Mouse (Mus musculus): ENCODE measurements at regions not wholly inside any gene's neighbourhood (a gene's known extent, or its start where the extent isn't known, plus 50 kb on each side); places are given as distances from the start of the nearest gene placed in this dataset.

DNA sequence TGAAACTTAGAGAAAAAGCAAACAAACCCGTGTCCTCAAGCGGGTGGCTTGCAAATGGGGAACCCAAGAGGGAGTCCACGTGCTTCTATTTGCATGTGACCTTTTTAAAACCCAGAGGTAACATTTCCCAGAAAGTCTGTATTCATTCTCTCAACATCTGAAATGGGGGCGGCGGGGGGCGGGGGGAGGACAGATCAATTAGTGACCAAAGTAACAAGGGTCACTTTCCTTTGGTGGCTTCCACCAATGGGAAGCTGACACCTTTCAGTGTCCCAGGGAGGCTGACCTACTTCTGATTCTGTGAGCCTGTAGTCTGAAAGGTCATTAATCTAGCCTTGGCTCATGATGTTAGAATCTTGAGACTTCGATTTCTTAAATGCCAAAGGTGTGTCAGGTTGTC lies 236.0 kb downstream of the Gm11011 start:
- DNase-seq (ENCODE audit: low spot score in 2 of 2), result no peak

GRCm38 (mm10) chr2:169346107-169346506 lies 241.4 kb downstream of the Gm11011 start:
- DNase-seq (ENCODE audit: low spot score in 2 of 2), result no peak

DNA sequence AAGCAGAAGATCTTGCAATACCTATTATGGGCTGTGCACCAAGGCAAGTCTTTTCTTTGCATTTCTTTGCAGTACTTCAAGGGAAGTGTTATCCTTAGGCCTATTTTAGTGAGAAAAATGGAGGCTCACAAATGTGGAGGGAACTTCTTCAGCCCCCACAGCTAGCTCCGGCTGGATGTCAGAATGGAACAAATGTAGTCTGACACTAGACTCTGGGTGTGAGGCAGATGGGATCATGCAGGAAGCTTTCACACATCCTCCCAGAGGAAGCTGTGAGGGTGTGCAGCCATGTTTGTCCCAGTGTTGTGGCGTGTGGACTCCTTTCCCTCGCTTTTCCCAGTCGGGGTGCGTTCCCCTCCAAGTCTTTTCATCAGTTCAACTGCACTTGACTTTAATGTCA lies 268.0 kb downstream of the Gm11011 start:
- DNase-seq (ENCODE audit: low spot score in 2 of 2), result no peak

DNA sequence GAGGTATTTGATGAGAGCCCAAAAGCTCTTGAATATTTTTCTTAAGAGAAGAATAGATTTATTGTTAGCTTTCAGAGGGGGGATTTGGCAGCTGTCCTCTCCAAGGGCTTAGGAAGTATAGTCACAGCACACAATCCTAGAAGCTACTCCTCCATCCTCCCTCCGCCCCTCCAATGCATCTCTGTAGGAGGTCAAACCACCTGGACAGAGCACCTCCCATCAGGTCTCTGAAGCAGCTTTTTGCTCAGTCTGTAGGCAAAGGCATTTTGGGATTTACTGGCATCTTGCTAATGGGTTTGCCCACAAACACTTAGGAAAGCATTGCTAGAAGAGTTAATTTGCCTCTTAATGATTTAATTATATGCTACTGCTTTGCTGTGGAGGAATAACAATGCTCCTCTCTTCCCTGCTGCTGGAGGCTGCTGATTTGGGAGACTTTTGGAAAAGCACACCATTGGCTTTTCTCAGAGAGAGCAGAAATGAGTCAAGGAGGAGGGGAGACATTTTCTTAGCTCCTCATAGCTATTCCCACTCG lies 273.1 kb downstream of the Gm11011 start:
- DNase-seq (ENCODE audit: low spot score in 2 of 2), result no peak

GRCm38 (mm10) chr2:169311821-169312220 lies 275.7 kb downstream of the Gm11011 start:
- peak in 1 of 2 experiments; percentile 7 for DNase-seq (ENCODE audit: low spot score in 2 of 2)

GRCm38 (mm10) chr2:169311356-169311755 lies 276.2 kb downstream of the Gm11011 start:
- no peak for DNase-seq (ENCODE audit: low spot score in 2 of 2)

DNA sequence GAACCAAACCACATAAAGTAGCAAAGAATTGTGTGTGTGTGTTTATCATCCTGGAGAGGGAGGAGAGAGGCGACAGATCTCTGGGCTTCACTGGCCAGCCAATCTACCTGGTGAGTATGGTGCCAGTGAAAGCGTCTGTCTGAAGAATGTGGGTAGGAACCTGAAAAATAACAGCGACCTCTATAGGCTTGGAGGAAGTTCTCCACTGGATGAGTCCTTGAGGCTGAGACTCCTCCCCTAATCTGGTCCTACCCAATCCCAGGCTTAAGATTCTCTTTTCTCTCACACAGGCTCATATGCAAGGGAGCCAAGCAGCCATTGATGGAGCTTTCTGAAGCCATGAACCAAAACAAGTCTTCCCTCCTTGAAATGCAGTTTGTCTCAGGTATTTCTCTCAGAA lies 283.2 kb downstream of the Gm11011 start:
- no peak for DNase-seq (ENCODE audit: low spot score in 2 of 2)

DNA sequence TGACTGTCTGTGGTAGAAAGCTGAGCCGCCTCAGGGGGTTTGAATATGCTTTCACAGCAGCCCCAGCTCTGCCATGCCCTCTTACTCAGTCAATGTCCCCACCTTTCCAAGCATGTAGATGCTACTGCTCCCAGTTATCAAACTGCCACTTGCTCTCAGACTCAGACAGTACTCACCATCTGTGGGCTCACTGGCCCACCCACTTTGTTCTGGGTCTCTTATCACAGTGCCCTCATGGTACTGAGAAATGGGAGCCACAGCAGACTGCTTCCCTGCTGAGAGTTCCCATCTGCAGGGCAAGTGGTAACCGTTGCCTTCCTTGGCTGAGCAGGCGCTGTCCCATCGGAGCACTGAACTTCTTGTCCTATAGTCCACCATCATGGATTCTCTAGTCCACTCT lies 286.6 kb downstream of the Gm11011 start:
- no peak for DNase-seq (ENCODE audit: low spot score in 2 of 2)

GRCm38 (mm10) chr2:169300411-169300810 lies 287.1 kb downstream of the Gm11011 start:
- no peak for DNase-seq (ENCODE audit: low spot score in 2 of 2)

DNA sequence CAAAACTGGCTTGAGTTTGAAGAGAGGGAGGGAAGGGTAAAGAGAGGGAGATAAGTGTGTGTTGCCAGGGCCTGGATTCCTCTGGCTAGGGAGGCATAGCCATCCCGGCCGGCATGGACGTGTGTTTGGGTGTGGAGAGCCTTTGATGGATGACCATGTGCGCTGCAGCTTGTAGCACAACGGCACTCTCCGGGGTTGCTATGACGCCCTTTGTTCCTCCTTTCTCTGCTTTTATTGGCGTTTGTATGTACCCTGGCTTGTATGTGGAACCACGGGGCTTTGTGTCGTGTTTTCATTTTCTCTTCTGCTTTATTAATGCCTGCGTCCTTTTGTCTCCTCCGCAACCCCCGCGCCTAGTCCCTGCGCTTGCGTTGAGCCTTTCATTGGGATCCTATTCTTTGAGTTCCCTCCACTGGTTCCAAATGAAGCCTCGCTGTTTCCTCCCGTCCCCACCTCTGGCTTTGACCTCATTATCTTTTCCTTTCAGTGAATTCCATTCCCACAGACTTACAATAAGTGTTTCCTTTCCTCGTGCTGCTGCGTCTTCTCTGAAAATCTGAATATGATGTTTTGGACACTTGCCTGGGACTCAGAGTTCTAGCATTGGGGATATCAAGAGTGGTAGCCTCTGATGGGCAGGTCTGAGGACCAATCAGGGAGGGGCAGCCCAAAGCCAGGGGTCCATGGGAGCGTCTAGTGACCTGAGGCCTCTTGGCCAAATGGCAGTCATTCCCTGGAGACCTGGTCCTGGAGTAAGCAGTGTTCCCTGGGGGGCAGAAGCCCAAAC lies 289.5 kb downstream of the Gm11011 start:
- peak; percentile 18 to 60 for DNase-seq (ENCODE audit: low spot score in 2 of 2)

- no peak for DNase-seq (ENCODE audit: low spot score in 2 of 2)
These were observed 290.3 kb downstream of the Gm11011 start for GRCm38 (mm10) chr2:169297226-169297625.

DNA sequence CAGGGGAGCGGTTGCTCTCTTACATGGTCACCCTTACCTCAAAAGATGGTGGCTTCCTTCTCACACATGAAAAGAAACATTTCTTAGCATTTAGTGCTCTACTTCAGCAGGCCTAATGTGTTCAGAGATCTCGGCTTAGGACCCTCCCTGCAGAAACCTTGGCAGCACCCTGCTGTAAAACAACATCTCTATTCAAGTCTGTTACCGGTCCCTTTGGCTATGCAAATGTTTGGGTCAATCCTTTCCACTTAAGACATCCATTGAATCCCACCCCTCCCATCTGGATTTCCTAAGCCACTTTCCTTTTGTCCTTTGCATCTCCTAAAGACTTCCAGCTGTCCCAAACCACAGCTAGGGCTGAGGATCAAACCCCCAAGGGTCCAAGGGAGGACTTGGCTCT lies 294.2 kb downstream of the Gm11011 start:
- DNase-seq (ENCODE audit: low spot score in 2 of 2), result no peak

DNA sequence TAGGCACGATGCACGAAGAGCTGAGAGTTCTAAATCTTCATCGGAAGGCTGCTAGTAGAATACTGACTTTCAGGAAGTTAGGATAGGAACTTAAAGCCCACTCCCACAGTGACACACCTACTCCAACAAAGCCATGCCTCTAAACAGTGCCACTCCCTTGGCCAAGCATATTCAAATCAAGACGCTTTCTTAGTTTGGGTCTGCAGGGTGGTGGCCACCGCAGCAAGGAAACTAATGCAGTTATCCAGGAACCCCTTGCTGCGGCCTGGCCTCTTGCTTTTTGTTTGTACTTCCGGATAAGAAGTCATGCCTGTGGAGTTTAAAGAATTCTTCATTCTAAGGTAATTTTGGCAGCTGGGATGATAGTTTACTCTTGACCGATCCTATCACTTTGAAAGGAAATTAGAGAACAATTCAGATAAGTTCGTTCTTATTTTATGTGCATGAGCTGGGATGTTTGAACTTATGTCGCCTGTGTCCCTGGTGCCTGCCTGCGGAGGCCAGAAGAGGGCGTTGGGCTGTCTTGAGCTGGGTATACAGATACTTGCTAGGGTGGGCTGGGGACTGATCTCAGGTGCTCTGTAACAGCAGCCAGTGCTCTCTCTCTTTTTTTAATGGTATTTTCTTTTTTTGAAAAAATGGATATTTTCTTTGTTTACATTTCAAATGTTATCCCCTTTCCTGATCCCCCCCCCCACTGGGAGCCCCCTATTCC lies 298.5 kb downstream of the Gm11011 start:
- no peak for DNase-seq (ENCODE audit: low spot score in 2 of 2)

GRCm38 (mm10) chr2:169286701-169287100 lies 300.8 kb downstream of the Gm11011 start:
- DNase-seq (ENCODE audit: low spot score in 2 of 2), result no peak

- no peak for DNase-seq (ENCODE audit: low spot score in 2 of 2)
These were observed 304.9 kb downstream of the Gm11011 start for GRCm38 (mm10) chr2:169282508-169283117.

- no peak for DNase-seq (ENCODE audit: low spot score in 2 of 2)
These were observed 312.2 kb downstream of the Gm11011 start for GRCm38 (mm10) chr2:169275371-169275770.

GRCm38 (mm10) chr2:169274101-169274500 lies 313.4 kb downstream of the Gm11011 start:
- DNase-seq (ENCODE audit: low spot score in 2 of 2), result no peak

- DNase-seq (ENCODE audit: low spot score in 2 of 2), result no peak
These were observed 314.9 kb downstream of the Gm11011 start for GRCm38 (mm10) chr2:169272622-169273021.

- DNase-seq (ENCODE audit: low spot score in 2 of 2), result no peak
These were observed 315.5 kb downstream of the Gm11011 start for GRCm38 (mm10) chr2:169272018-169272417.

DNA sequence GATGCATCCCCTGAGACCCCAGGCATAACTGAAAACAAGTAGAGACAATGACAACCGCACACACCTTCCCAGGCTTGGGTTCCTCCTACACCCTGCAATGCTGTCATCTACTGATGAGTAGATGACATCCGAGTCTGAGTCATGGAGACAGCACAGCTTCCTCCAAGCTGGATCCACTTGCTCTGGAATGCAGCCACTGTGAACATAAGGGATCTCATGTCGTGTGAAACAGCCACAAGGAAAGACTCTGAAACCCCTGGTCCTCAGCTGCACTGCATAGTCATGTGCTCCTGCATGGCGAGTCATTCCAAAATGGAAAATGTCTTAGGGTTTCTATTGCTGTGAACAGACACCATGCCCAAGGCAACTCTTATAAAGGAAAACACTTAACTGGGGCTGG lies 305.2 kb upstream of the Zfp64 start:
- no peak for DNase-seq (ENCODE audit: low spot score in 2 of 2)

DNA sequence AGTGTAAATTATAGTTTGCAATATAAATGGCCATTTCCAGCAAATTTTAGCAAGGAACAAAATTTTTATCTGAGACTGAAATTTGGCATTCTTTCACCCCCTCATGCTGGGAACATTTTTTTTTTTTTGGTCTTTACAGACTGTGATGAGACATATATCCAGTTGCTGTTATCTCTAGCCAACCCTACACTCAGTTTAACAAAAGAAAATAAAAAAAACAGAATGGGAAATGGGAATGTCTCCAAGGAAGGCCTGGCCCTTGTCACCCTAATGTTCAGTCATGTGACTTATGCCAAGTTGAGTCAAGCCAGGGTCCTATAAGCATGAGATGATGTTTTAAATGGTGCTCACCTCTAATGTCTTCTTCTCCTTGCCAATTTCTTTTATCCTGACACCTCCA lies 289.2 kb upstream of the Zfp64 start:
- DNase-seq (ENCODE audit: low spot score in 2 of 2), result no peak

DNA sequence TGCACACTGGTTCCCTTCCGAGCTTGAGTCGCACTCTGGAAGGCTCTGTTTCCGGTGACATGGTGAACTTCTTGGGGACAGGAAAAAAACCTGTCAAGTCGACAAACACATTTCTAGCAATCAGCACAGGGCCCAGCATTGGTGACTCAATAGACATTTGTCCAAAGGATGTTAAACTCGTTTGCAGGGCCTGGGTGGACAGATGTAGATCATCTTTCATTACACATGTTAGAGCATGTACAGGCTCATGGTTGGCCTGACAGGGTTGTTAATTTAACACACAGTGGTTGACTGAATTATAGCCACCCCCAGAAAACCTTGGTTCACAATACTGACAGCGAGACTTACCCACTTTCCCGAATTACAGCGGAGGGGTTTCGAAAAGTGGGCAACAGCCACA lies 288.6 kb upstream of the Zfp64 start:
- no peak for DNase-seq (ENCODE audit: low spot score in 2 of 2)

DNA sequence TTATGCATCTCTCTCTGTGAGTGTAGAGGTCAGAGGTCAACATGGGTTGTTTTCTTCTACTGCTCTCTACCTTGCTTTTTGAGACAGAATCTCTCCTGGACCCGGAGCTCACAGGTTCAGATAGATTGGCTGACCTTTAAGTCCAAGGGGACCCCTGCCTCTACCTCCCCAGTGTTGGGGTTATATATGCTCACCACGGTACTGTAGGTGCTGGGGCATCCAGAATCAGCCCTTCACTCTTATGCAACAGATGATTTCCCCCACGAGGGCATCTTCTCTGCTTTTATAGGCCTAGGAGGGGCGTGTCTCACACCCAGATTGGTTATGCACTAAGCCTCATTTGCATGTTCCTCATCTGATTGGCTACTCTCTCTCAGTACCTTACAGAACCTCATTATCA lies 282.5 kb upstream of the Zfp64 start:
- DNase-seq (ENCODE audit: low spot score in 2 of 2), result no peak

All from heart, adult 9 months (tissue).